8 mouse cellular contexts compared by ENCODE assay signal in the genomic region with DNA sequence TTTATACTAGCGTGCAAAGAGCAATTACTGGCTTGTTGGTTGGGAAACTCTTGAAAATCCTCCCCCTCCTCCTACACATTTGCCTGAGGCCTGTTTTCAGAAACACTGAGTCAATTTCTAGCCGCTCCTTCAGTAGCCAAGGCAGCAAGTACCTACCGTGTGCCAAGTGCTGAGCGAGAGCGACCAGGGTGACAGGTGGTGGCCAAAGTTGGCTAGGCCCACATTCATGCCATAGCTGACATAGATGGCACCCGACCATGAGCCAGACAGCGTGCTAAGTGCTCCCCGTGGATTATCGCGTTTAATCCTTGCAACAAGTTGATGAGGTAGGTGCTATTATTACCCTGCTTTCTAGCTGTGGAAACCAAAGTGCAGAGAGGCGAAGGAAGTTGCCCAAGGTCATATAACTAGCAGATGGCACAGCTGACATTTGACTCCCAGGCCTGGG. TPM values are rescaled to one million over a fixed set of nuclear protein-coding genes. Genes with fewer than 3 reads are reported as not detected.
DNase-seq lines count a peak whose midpoint lies in the region; ATAC-seq and TF ChIP-seq lines count a peak whose summit lies in the region.

No protein-coding gene starts in this region.

- H3K4me3 ChIP-seq in kidney, postnatal 0 days (replicated peaks; ENCODE audit: low read depth, low read length) = no peak overlapping the region
- H3K4me3 ChIP-seq in liver, embryonic 13.5 days (replicated peaks) = no peak overlapping the region

- H3K4me2 ChIP-seq in kidney, postnatal 0 days (ENCODE audit: low read length) = no peak overlapping the region
- H3K4me2 ChIP-seq in liver, embryonic 13.5 days = no peak overlapping the region

- no peak for TF ChIP-seq CTCF in kidney, postnatal 0 days (IDR thresholded peaks at IDR 0.05; ENCODE audit: low read depth)

- peaks cover 7% of the 10 kb centered on the region for H3K4me1 ChIP-seq in kidney, postnatal 0 days (replicated peaks; ENCODE audit: insufficient read depth, low read length)
- peaks cover 56% of the 10 kb centered on the region for H3K4me1 ChIP-seq in liver, embryonic 13.5 days (replicated peaks)

- no peaks in the 10 kb centered on the region for H3K36me3 ChIP-seq in kidney, postnatal 0 days (ENCODE audit: insufficient read depth, low read length)
- H3K36me3 ChIP-seq in liver, embryonic 13.5 days = no peaks in the 10 kb centered on the region

- H3K9ac ChIP-seq in kidney, postnatal 0 days (ENCODE audit: low read depth, low read length) = no peak overlapping the region
- no peak overlapping the region for H3K9ac ChIP-seq in liver, embryonic 13.5 days

- peak overlapping the region; percentile 78 for H3K27ac ChIP-seq in kidney, postnatal 0 days
- H3K27ac ChIP-seq in liver, embryonic 13.5 days = peak overlapping the region; percentile 93

- 65% methylated on average over 11 of the region's 11 CpGs for WGBS in kidney, postnatal 0 days
- 85% methylated on average over 11 of the region's 11 CpGs for WGBS in liver, embryonic 13.5 days (ENCODE audit: insufficient replicate concordance)

- H3K9me3 ChIP-seq in kidney, postnatal 0 days (replicated peaks; ENCODE audit: low read length) = no peaks in the 10 kb centered on the region
- H3K9me3 ChIP-seq in liver, embryonic 13.5 days (replicated peaks) = no peaks in the 10 kb centered on the region

- DNase-seq in kidney, postnatal 0 days (ENCODE audit: low spot score) = no peak
- no peak for DNase-seq in kidney, postnatal 10 days
- DNase-seq in cerebellum, adult 18-20 months = peak; percentile 63 to 65
- peak; percentile 72 to 81 for DNase-seq in heart, adult 18-20 months
- DNase-seq in liver, embryonic 13.5 days = no peak
- no peak for DNase-seq in thymus, postnatal 0 days (ENCODE audit: low spot score)
- DNase-seq in right cerebral cortex, postnatal 4 days = no peak
- no peak for DNase-seq in kidney, adult 18-20 months

- H3K27me3 ChIP-seq in kidney, postnatal 0 days (ENCODE audit: insufficient read depth, low read length) = no peaks in the 10 kb centered on the region
- peaks cover 6% of the 10 kb centered on the region; the same call in 1 of the 2 replicates for H3K27me3 ChIP-seq in liver, embryonic 13.5 days

- no peak for ATAC-seq in kidney, postnatal 0 days (replicated peaks; ENCODE audit: low FRiP score, low read depth)
- ATAC-seq in liver, embryonic 13.5 days (ENCODE audit: low read depth) = no peak

RNA-seq across cellular contexts. Expression of gene Top1, which starts 24.7 kb away (rescaled TPM):
- polyA plus RNA-seq in kidney, postnatal 0 days (2015; fragmentation: Nextera tagmentation; extraction: Ambion mirVana) = 56.2 and 58.2 TPM in 2 replicates
- total RNA-seq in heart, adult 18-20 months (2021) = 10 to 100 TPM; 39.9 to 42.8 TPM
- 70.9 and 86.6 TPM in 2 replicates for polyA plus RNA-seq in liver, embryonic 13.5 days (2015; fragmentation: Nextera tagmentation; extraction: Ambion mirVana)
- 68.2 and 69.4 TPM in 2 replicates for polyA plus RNA-seq in thymus, postnatal 0 days (2015; fragmentation: Nextera tagmentation; extraction: Ambion mirVana)

Comparison
In these comparisons a context has a peak if more than half of its experiments do, and no peak if none do; other contexts are left out.
1. DNase-seq: peak in cerebellum, adult 18-20 months (2 of 2) and heart, adult 18-20 months (2 of 2); none in kidney, postnatal 0 days (single experiment), kidney, postnatal 10 days (single experiment), liver, embryonic 13.5 days (single experiment), thymus, postnatal 0 days (single experiment), right cerebral cortex, postnatal 4 days (single experiment) and kidney, adult 18-20 months (single experiment).